Mouse (Mus musculus) monocyte, adult 5-6 weeks (primary cell): ENCODE results near the gene Slc40a1. TPM values are rescaled to one million over a fixed set of nuclear protein-coding genes. Genes with fewer than 3 reads are reported as not detected.

Experiments
- ATAC-seq: fragments of 153-309, 156-312 bp; replicated peaks from 2 replicates; pipeline ENCODE4 v1.8.0; 2017; ENCODE audit warnings: mild to moderate bottlenecking; ENCODE audit not compliant: low TSS enrichment, insufficient number of reproducible peaks, severe bottlenecking, poor library complexity, low FRiP score
- total RNA-seq: library from RNA; stranded (forward); fragments of 200-1000, 200-491, 200-594 nt; gene quantifications from 3 replicates; pipeline ENCODE4 v1.2.3, GENCODE M21; 2017

Slc40a1 gene
- 2.0 to 5.7 TPM in 2 of 3 replicates, not detected in the other for total RNA-seq

- no peak for ATAC-seq
These were observed at the start of gene Slc40a1 for GRCm38 (mm10) chr1:45926393-45926763. Slc40a1 (minus strand) TSS chr1:45926523.

- ATAC-seq: no peak
These were observed 45.0 kb upstream of the Slc40a1 start for GRCm38 (mm10) chr1:45971314-45971713.

GRCm38 (mm10) chr1:45948988-45949387 lies 22.7 kb upstream of the Slc40a1 start:
- no peak for ATAC-seq

GRCm38 (mm10) chr1:45947843-45948242 lies 21.5 kb upstream of the Slc40a1 start:
- no peak for ATAC-seq

- ATAC-seq: no peak
These were observed 4.8 kb upstream of the Slc40a1 start for GRCm38 (mm10) chr1:45931127-45931526.

- no peak for ATAC-seq
These were observed 588 bp upstream of the Slc40a1 start for GRCm38 (mm10) chr1:45926911-45927310.

GRCm38 (mm10) chr1:45925500-45926392 lies 577 bp downstream of the Slc40a1 start:
- no peak for ATAC-seq

- no peak for ATAC-seq
These were observed 1.2 kb downstream of the Slc40a1 start for GRCm38 (mm10) chr1:45925131-45925499.

- ATAC-seq: no peak
These were observed 1.8 kb downstream of the Slc40a1 start for GRCm38 (mm10) chr1:45924516-45924915.

GRCm38 (mm10) chr1:45923306-45923705 lies 3.0 kb downstream of the Slc40a1 start:
- no peak for ATAC-seq

- no peak for ATAC-seq
These were observed 5.6 kb downstream of the Slc40a1 start for GRCm38 (mm10) chr1:45920703-45921102.

- no peak for ATAC-seq
These were observed 6.6 kb downstream of the Slc40a1 start for GRCm38 (mm10) chr1:45919752-45920151.

GRCm38 (mm10) chr1:45917136-45917803 lies 9.1 kb downstream of the Slc40a1 start:
- no peak for ATAC-seq

- no peak for ATAC-seq
These were observed 10.1 kb downstream of the Slc40a1 start for GRCm38 (mm10) chr1:45916174-45916573.

GRCm38 (mm10) chr1:45914236-45914635 lies 12.1 kb downstream of the Slc40a1 start:
- ATAC-seq: no peak

- no peak for ATAC-seq
These were observed 21.1 kb downstream of the Slc40a1 start for GRCm38 (mm10) chr1:45905107-45905821.

- ATAC-seq: no peak
These were observed 22.2 kb downstream of the Slc40a1 start for GRCm38 (mm10) chr1:45904161-45904560.

GRCm38 (mm10) chr1:45898044-45898443 lies 28.3 kb downstream of the Slc40a1 start:
- no peak for ATAC-seq

GRCm38 (mm10) chr1:45894168-45894912 lies 32.0 kb downstream of the Slc40a1 start:
- ATAC-seq: no peak
